In genomic region chr8:22166080-22166603, GRCm38 (mm10) we compare ENCODE assay signal across 8 mouse cellular contexts. TPM values are rescaled to one million over a fixed set of nuclear protein-coding genes. Genes with fewer than 3 reads are reported as not detected.
A peak's percentile ranks its signal among the peaks of the same experiment; 100 is the strongest.
DNase-seq lines count a peak whose midpoint lies in the region; ATAC-seq and TF ChIP-seq lines count a peak whose summit lies in the region.

TSS of gene Nek3 (minus strand) at chr8:22166435.

- H3K4me2 ChIP-seq in forebrain, embryonic 11.5 days (ENCODE audit: low read depth, low read length, severe bottlenecking), result peak within 1 kb of the TSS; percentile 54
- peak within 1 kb of the TSS; percentile 77 for H3K4me2 ChIP-seq in heart, postnatal 0 days (ENCODE audit: low read depth, low read length)
- peak within 1 kb of the TSS; percentile 85 for H3K4me2 ChIP-seq in liver, embryonic 16.5 days (ENCODE audit: low read depth, low read length)
- peak within 1 kb of the TSS; percentile 60 for H3K4me2 ChIP-seq in neural tube, embryonic 13.5 days

- no peak for TF ChIP-seq EP300 in heart, postnatal 0 days (IDR thresholded peaks at IDR 0.05; ENCODE audit: low read depth)

- DNase-seq in CD8-positive naive resting alpha-beta T cell, adult 2 months (ENCODE audit: low read depth in 2 of 2, low spot score in 2 of 2), result peak; percentile 74 to 76
- peak; percentile 81 for DNase-seq in c-Kit-positive CD71-negative TER-119-negative erythroid progenitor cells, embryonic 14.5 days (ENCODE audit: low read depth)
- DNase-seq in forebrain, embryonic 11.5 days (ENCODE audit: low spot score), result peak; percentile 97
- peak; percentile 96 for DNase-seq in heart, postnatal 0 days (ENCODE audit: low spot score)
- DNase-seq in kidney, postnatal 4 days, result peak; percentile 88 to 93

- no peaks in the 10 kb centered on the region; the same call in 1 of the 2 replicates for H3K4me1 ChIP-seq in forebrain, embryonic 11.5 days (replicated peaks; ENCODE audit: control insufficient read depth, insufficient read depth, low read length)
- H3K4me1 ChIP-seq in heart, postnatal 0 days (ENCODE audit: control insufficient read depth, insufficient read depth), result no peaks in the 10 kb centered on the region
- H3K4me1 ChIP-seq in liver, embryonic 16.5 days (ENCODE audit: control insufficient read depth, low read depth, low read length), result peaks cover 12% of the 10 kb centered on the region
- peaks cover 13% of the 10 kb centered on the region for H3K4me1 ChIP-seq in neural tube, embryonic 13.5 days (replicated peaks)
- no peaks in the 10 kb centered on the region for H3K4me1 ChIP-seq in testis, adult 2 months (ENCODE audit: control insufficient read depth, insufficient read depth, low read length)

- H3K9ac ChIP-seq in forebrain, embryonic 11.5 days (ENCODE audit: low read length), result peak within 1 kb of the TSS; percentile 65
- H3K9ac ChIP-seq in heart, postnatal 0 days (replicated peaks; ENCODE audit: low read depth, low read length), result peak within 1 kb of the TSS; percentile 56
- H3K9ac ChIP-seq in liver, embryonic 16.5 days (ENCODE audit: low read depth, low read length), result peak within 1 kb of the TSS; percentile 73
- peak within 1 kb of the TSS; percentile 76 for H3K9ac ChIP-seq in neural tube, embryonic 13.5 days

- no peaks in the 10 kb centered on the region for H3K9me3 ChIP-seq in forebrain, embryonic 11.5 days (ENCODE audit: control insufficient read depth, low read length)
- H3K9me3 ChIP-seq in heart, postnatal 0 days (replicated peaks; ENCODE audit: control insufficient read depth, low read length), result no peaks in the 10 kb centered on the region
- no peaks in the 10 kb centered on the region for H3K9me3 ChIP-seq in liver, embryonic 16.5 days (replicated peaks; ENCODE audit: control insufficient read depth, low read length)
- no peaks in the 10 kb centered on the region for H3K9me3 ChIP-seq in neural tube, embryonic 13.5 days

- TF ChIP-seq CTCF in heart, postnatal 0 days (IDR thresholded peaks at IDR 0.05; ENCODE audit: low read depth), result peak; percentile 70
- no peak for TF ChIP-seq CTCF in testis, adult 2 months (IDR thresholded peaks at IDR 0.05; ENCODE audit: control insufficient read depth, insufficient read depth, insufficient replicate concordance, low read depth, low read length)

- under 1% methylated on average over 36 of the region's 43 CpGs for WGBS in forebrain, embryonic 11.5 days
- WGBS in heart, postnatal 0 days, result under 1% methylated on average over 41 of the region's 43 CpGs
- WGBS in liver, embryonic 16.5 days (ENCODE audit: insufficient replicate concordance), result under 1% methylated on average over 38 of the region's 43 CpGs
- 0% methylated on average over 30 of the region's 43 CpGs for WGBS in neural tube, embryonic 13.5 days

- peak within 1 kb of the TSS; percentile 57 for H3K4me3 ChIP-seq in forebrain, embryonic 11.5 days (ENCODE audit: low read depth, low read length)
- H3K4me3 ChIP-seq in heart, postnatal 0 days (ENCODE audit: low read depth, low read length), result peak within 1 kb of the TSS; percentile 73
- H3K4me3 ChIP-seq in liver, embryonic 16.5 days (ENCODE audit: low read depth, low read length), result peak within 1 kb of the TSS; percentile 83
- H3K4me3 ChIP-seq in neural tube, embryonic 13.5 days, result peak within 1 kb of the TSS; percentile 60
- peak within 1 kb of the TSS; percentile 71 for H3K4me3 ChIP-seq in testis, adult 2 months (ENCODE audit: control insufficient read depth, low read depth, low read length)

- H3K27ac ChIP-seq in forebrain, embryonic 11.5 days (ENCODE audit: low read depth, low read length), result peak within 1 kb of the TSS; percentile 21; the same call in 1 of the 2 replicates
- H3K27ac ChIP-seq in heart, postnatal 0 days (ENCODE audit: low read depth), result peak within 1 kb of the TSS; percentile 76
- peak within 1 kb of the TSS; percentile 74 for H3K27ac ChIP-seq in liver, embryonic 16.5 days (ENCODE audit: low read length)
- H3K27ac ChIP-seq in neural tube, embryonic 13.5 days (replicated peaks), result peak within 1 kb of the TSS; percentile 86
- no peak within 1 kb of the TSS for H3K27ac ChIP-seq in testis, adult 2 months (ENCODE audit: control insufficient read depth, insufficient read depth, low read depth, low read length)

- peak; percentile 99 for ATAC-seq in forebrain, embryonic 11.5 days (replicated peaks; ENCODE audit: low FRiP score)
- ATAC-seq in heart, postnatal 0 days (ENCODE audit: insufficient read depth, low read depth), result peak; percentile 99
- ATAC-seq in liver, embryonic 16.5 days (ENCODE audit: low read depth), result peak; percentile 97
- peak; percentile 98 for ATAC-seq in neural tube, embryonic 13.5 days (ENCODE audit: low read depth)

- no peaks in the 10 kb centered on the region for H3K27me3 ChIP-seq in forebrain, embryonic 11.5 days (ENCODE audit: control insufficient read depth, insufficient read depth, low read length)
- no peaks in the 10 kb centered on the region for H3K27me3 ChIP-seq in heart, postnatal 0 days (ENCODE audit: control insufficient read depth, insufficient read depth, low read length)
- H3K27me3 ChIP-seq in liver, embryonic 16.5 days (ENCODE audit: control insufficient read depth, insufficient read depth, low read depth, low read length), result no peaks in the 10 kb centered on the region
- H3K27me3 ChIP-seq in neural tube, embryonic 13.5 days, result no peaks in the 10 kb centered on the region
- H3K27me3 ChIP-seq in testis, adult 2 months (ENCODE audit: control insufficient read depth, insufficient read depth, low read length), result no peaks in the 10 kb centered on the region

- no peaks in the 10 kb centered on the region; the same call in 1 of the 2 replicates for H3K36me3 ChIP-seq in forebrain, embryonic 11.5 days (ENCODE audit: control insufficient read depth, insufficient read depth, low read length)
- H3K36me3 ChIP-seq in heart, postnatal 0 days (replicated peaks; ENCODE audit: control insufficient read depth, insufficient read depth, low read length), result peaks cover 24% of the 10 kb centered on the region
- H3K36me3 ChIP-seq in liver, embryonic 16.5 days (ENCODE audit: control insufficient read depth, insufficient read depth), result peaks cover 17% of the 10 kb centered on the region
- H3K36me3 ChIP-seq in neural tube, embryonic 13.5 days, result peaks cover 3% of the 10 kb centered on the region; the same call in 1 of the 2 replicates
- no peaks in the 10 kb centered on the region for H3K36me3 ChIP-seq in testis, adult 2 months (ENCODE audit: control insufficient read depth, insufficient read depth, low read length)

- TF ChIP-seq POLR2A in testis, adult 2 months (IDR thresholded peaks at IDR 0.05; ENCODE audit: control insufficient read depth, low read depth, low read length), result peak; percentile 60

RNA-seq across cellular contexts. Expression of gene Nek3, which starts in this region (rescaled TPM):
- polyA plus RNA-seq in forebrain, embryonic 11.5 days (2014; fragmentation: Nextera tagmentation; extraction: Ambion mirVana), result 7.7 and 8.0 TPM in 2 replicates
- 1.2 and 3.8 TPM in 2 replicates for total RNA-seq in heart, postnatal 0 days (2014; rRNA removed; ENCODE audit: low replicate concordance)
- polyA plus RNA-seq in heart, postnatal 0 days (2015; fragmentation: Nextera tagmentation; extraction: Ambion mirVana), result 2.7 and 3.4 TPM in 2 replicates
- 1.3 and 1.4 TPM in 2 replicates for polyA plus RNA-seq in liver, embryonic 16.5 days (2015; fragmentation: Nextera tagmentation; extraction: Ambion mirVana)
- polyA plus RNA-seq in neural tube, embryonic 13.5 days (2015; fragmentation: Nextera tagmentation; extraction: Ambion mirVana), result 8.3 and 9.1 TPM in 2 replicates
- polyA plus RNA-seq in testis, adult 2 months (2012; rRNA removed), result 0.96 and 1.0 TPM in 2 replicates
